Mouse (Mus musculus) brain, embryonic 18.5 days (tissue): ENCODE measurements around the gene Recql5.

Experiments
- DNase-seq: peaks from one replicate; pipeline ENCODE4 v3.0.0-alpha.2; 2012; ENCODE audit warnings: low read depth, low spot score

The Recql5 gene

GRCm38 (mm10) chr11:115901338-115902161 lies 31.7 kb downstream of the Recql5 start:
- DNase-seq: no peak

GRCm38 (mm10) chr11:115900561-115901337 lies 32.5 kb downstream of the Recql5 start:
- DNase-seq: no peak

- DNase-seq: no peak
These were observed 33.6 kb downstream of the Recql5 start, which contains the start of gene Smim5 for GRCm38 (mm10) chr11:115899486-115900266. Gene Smim5, plus strand, starts transcription at chr11:115899966.

GRCm38 (mm10) chr11:115898886-115899285 lies 34.4 kb downstream of the Recql5 start:
- DNase-seq: no peak

- no peak for DNase-seq
These were observed 34.8 kb downstream of the Recql5 start for GRCm38 (mm10) chr11:115898446-115898845.

- no peak for DNase-seq
These were observed 38.3 kb downstream of the Recql5 start for GRCm38 (mm10) chr11:115894755-115895520.

GRCm38 (mm10) chr11:115893071-115893470 lies 40.2 kb downstream of the Recql5 start:
- DNase-seq: no peak

- no peak for DNase-seq
These were observed 41.1 kb downstream of the Recql5 start for GRCm38 (mm10) chr11:115892213-115892612.

GRCm38 (mm10) chr11:115889159-115889558 lies 44.1 kb downstream of the Recql5 start:
- no peak for DNase-seq

GRCm38 (mm10) chr11:115888020-115888419 lies 45.3 kb downstream of the Recql5 start:
- DNase-seq: no peak

- no peak for DNase-seq
These were observed 46.8 kb downstream of the Recql5 start for GRCm38 (mm10) chr11:115886446-115886845.

GRCm38 (mm10) chr11:115885281-115885680 lies 48.0 kb downstream of the Recql5 start:
- DNase-seq: no peak

- DNase-seq: no peak
These were observed 48.9 kb downstream of the Recql5 start for GRCm38 (mm10) chr11:115884361-115884760.

- DNase-seq: no peak
These were observed 50.0 kb downstream of the Recql5 start for GRCm38 (mm10) chr11:115883251-115883650.

GRCm38 (mm10) chr11:115881002-115881401 lies 52.3 kb downstream of the Recql5 start:
- no peak for DNase-seq

- no peak for DNase-seq
These were observed 55.2 kb downstream of the Recql5 start for GRCm38 (mm10) chr11:115878071-115878470.

- no peak for DNase-seq
These were observed 56.0 kb downstream of the Recql5 start for GRCm38 (mm10) chr11:115877174-115877755.

GRCm38 (mm10) chr11:115876438-115876837 lies 56.8 kb downstream of the Recql5 start:
- DNase-seq: no peak

GRCm38 (mm10) chr11:115875935-115876334 lies 57.3 kb downstream of the Recql5 start:
- DNase-seq: no peak

- DNase-seq: no peak
These were observed 60.8 kb downstream of the Recql5 start for GRCm38 (mm10) chr11:115872437-115872836.

GRCm38 (mm10) chr11:115869393-115869792 lies 63.9 kb downstream of the Recql5 start:
- no peak for DNase-seq
